Mouse (Mus musculus) CD8-positive naive resting alpha-beta T cell, adult 2 months (primary cell): ENCODE results near the gene Dab2ip.

Experiments
- DNase-seq, 2 experiments: peaks; one replicate each; pipeline ENCODE4 v3.0.0; 2022; ENCODE audit warnings: low read depth in 2 of 2, low spot score in 2 of 2

The Dab2ip gene

GRCm38 (mm10) chr2:35557911-35558825, at the start of gene Dab2ip:
Gene Dab2ip (plus strand): TSS chr2:35558266.
- DNase-seq, result no peak

GRCm38 (mm10) chr2:35508597-35509342, 49.3 kb upstream of the Dab2ip start:
- no peak for DNase-seq

GRCm38 (mm10) chr2:35509343-35509667, 48.8 kb upstream of the Dab2ip start:
- DNase-seq, result no peak

DNA sequence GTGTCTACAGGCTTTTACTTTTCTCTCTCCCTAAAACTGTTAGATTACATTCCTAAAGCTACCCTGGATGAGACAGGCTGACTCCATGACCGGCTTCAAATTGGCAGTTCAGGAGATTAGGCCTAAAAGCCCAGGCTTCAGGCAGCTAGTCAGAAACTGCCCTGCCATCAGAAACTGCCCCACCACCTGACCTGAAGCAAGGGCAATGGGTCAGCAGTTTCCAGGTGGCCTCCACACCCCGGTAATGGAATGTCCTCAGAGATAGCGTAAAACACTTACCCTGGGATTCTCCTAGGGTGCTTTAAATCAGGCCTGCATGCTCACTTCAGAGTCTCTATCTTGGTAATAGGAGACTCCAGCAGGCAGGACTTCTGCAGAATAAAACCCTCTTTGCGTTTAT, 48.2 kb upstream of the Dab2ip start:
- DNase-seq, result no peak

- no peak for DNase-seq
These were observed 47.1 kb upstream of the Dab2ip start for GRCm38 (mm10) chr2:35510920-35511319.

- no peak for DNase-seq
These were observed 45.8 kb upstream of the Dab2ip start for GRCm38 (mm10) chr2:35512226-35512625.

GRCm38 (mm10) chr2:35514051-35514892, 43.8 kb upstream of the Dab2ip start:
- no peak for DNase-seq

DNA sequence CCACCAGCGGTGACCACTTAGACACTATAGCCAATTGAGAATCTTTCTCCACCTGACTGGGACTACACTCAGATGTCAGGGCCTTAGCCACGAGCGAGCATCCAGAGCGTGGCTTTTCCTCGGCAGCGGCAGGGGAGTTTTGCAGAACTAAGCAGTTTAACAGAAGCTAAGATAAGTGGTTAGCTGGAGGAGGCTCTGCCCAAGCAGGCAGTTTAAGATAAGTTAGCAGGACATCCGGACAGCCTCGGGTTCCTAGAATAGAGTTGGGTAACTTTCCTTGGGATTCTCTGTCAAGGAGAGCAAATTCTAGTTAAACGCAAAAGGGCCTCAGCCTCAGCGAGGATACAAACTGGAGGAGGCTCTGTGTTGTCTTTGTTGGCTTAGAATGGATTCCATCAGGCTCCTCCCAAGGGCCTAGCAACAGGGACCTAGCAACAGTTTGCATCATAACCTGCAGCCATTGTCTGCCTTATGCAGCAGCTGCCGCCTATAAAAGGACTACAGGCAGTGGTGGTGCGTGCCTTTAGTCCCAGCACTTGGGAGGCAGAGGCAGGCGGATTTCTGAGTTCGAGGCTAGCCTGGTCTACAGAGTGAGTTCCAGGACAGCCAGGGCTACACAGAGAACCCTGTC, 31.3 kb upstream of the Dab2ip start:
- DNase-seq, result no peak

GRCm38 (mm10) chr2:35529086-35529485, 29.0 kb upstream of the Dab2ip start:
- DNase-seq, result no peak

- DNase-seq, result no peak
These were observed 28.2 kb upstream of the Dab2ip start for GRCm38 (mm10) chr2:35529856-35530255.

DNA sequence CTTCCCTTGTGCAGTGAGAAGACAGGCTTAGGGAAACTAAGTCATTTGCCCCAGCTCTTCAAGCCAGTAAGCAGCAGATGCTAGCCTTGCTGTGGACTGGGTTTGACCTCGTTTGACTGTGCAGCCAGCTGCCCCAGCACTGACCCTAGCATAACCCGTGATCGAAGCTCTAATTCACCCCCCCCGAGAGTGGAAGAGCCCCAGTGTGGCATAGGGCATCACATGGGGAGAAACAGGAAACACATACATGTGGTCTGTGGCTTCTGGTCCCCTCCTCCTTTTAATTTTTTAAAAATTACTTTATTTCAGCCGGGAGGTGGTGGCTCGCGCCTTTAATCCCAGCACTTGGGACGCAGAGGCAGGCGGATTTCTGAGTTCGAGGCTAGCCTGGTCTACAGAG, 27.3 kb upstream of the Dab2ip start:
- no peak for DNase-seq

GRCm38 (mm10) chr2:35533646-35534045, 24.4 kb upstream of the Dab2ip start:
- no peak for DNase-seq

GRCm38 (mm10) chr2:35539276-35539972, 18.6 kb upstream of the Dab2ip start:
- DNase-seq, result peak; percentile 63 to 76

DNA sequence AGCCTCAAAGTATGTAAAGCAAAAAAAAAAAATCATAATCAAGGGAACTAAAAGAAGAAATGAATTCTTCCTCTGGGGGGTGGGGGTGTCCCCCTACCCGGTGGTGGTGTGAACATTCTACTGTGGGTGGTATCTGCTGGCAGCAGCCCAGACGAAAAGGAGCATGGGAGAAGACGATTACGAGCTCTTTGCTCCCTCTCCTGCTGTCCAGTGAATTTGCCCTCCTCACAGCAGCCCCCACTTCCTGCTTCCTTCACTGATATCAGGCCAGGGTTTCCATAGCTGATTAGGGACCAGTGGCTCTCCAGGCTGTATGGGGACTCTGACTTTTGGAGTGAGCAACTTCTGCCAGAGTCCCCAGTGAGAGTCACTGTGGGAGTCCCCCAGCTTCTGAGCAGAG, 17.3 kb upstream of the Dab2ip start:
- no peak for DNase-seq

DNA sequence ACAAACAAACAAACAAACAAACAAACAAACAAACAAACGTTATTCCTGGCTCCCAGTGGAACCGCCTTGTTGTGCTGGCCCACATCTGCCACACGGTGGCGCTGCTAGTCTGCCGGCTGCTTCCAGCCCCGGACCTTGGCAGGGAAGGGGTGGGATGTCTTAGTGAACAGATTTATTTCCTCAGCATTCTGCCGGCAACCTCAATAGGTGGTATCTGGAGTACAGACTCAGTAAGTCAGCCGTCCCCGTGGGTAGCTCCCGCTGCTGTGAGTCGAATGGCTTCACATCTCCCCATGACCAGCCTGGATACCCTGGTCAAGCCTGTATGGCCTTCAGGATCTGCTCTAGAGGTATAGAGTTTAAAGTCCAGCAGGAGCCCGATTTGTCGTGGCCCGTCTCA, 13.3 kb upstream of the Dab2ip start:
- peak; percentile 8 to 19 for DNase-seq

DNA sequence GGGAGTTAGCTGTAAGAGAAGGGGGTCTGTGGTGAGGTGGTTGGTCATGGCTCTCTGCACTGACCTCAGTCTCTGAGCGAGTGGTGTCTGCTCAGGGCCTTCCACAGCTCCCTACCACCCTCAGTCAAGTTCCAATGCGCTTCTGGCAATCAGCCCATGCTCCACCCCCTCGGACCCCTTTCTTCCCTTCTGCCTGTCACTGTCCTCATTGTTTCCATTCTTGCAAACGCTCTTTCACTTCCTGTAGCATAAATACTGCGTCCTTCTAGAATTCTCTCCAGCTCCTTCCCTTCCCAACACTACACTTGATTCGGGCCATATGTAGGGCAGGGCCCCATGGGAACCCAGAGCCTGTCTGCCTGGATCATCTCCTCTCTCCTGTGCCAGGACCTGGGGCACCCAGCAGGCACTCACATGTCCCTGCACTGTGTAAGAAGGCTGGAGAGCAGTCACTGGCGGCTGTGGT, 12.9 kb upstream of the Dab2ip start:
- no peak for DNase-seq

- no peak for DNase-seq
These were observed 11.6 kb upstream of the Dab2ip start for GRCm38 (mm10) chr2:35546462-35546861.

DNA sequence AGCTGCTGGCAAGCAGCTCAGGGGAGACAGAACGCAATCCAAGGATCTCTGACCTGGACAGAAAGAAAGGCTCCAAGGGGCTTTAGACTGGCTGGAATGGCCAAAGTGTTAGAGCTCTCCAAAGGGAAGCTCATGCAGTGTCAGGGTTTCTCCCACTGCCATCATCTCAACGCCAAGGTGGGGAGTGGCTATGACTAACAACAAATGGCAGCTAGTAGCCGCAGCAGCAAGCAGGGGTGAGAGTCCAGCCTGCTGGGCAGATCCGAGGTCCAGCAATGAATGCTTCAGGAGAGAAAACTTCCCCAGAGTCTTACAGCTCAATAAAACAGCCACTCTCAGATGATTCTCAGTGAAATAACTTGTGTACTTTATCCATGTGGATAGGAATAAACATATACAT, 8.9 kb upstream of the Dab2ip start:
- no peak for DNase-seq

- DNase-seq, result no peak
These were observed 8.0 kb upstream of the Dab2ip start for GRCm38 (mm10) chr2:35550097-35550496.

DNA sequence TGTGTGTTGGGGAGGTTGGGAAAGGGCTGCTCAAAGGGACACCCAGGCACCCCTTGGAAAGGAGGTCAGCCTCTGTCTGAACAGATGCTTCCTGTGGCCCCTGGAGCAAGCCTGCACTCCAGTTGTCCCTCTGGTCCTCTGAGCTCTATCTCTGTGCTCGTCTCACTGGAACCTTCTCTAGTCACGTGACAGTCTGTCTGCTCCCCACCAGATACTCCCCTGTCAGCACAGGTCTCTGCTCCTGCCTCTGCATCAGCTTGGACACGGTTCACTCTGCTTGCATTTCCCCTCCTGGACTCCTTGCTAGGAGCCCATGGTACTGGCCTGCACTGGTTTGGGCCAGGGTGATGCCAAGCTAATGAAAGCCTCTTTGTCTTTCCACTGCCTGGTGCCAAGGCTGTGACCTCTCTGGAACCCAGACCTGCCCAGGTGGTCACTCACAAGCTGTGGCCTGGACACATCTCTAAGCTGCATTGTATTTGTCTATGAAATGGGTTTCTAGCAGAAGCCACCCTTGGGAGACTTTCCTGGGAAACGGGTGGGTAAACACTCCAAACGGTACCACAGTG, 1.1 kb upstream of the Dab2ip start:
- DNase-seq, result no peak
